Mouse (Mus musculus): ENCODE measurements around the gene Med13l. TPM values are rescaled to one million over a fixed set of nuclear protein-coding genes. Genes with fewer than 3 reads are reported as not detected.

Med13l gene
- total and polyA plus RNA-seq, 2 experiments from 2014 or later = 10.5 to 29.5 TPM

DNA sequence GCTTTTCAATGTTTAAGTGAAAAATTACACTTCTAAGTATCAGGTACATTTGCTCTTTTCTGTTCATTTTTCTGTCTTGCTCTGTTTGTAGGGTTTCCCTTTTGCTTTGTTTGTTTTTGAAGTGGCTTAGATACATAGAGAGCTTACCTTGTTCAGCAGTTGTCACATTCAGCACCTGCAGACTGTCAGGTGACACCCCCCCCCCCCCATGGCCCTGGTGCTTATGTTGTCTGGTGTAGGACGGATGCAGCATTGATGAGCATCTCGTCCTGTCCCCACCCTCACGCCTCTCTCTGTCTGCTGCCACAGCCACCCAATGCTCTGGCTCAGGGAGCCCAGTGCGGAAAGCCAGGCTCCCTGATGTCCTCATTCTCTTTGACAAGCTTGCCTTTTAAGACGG, 101.3 kb downstream of the Med13l start:
- Histone ChIP-seq H3K27me3 (ENCODE audit: insufficient read depth, low read length) (no peaks in the 10 kb centered on the region), H3K27ac (ENCODE audit: low read depth, low read length) (no peak overlapping the region), H3K4me2 (ENCODE audit: low read depth, low read length, poor library complexity, severe bottlenecking) (no peak overlapping the region), H3K4me1 (ENCODE audit: insufficient read depth, low read length) (peaks cover 8% of the 10 kb centered on the region), H3K36me3 (ENCODE audit: insufficient read depth, low read length) (no peaks in the 10 kb centered on the region), H3K9me3 (ENCODE audit: low read length) (no peaks in the 10 kb centered on the region), H3K4me3 (ENCODE audit: low read depth, low read length) (no peak overlapping the region), H3K9ac (replicated peaks; ENCODE audit: low read length, poor library complexity, severe bottlenecking) (no peak overlapping the region)
- no peak for TF ChIP-seq CTCF (IDR thresholded peaks at IDR 0.05)
- DNase-seq (ENCODE audit: low spot score) = no peak
- no peak for ATAC-seq (ENCODE audit: low FRiP score)
- 68% methylated on average over 5 of the region's 5 CpGs for WGBS

- Histone ChIP-seq H3K27me3 (ENCODE audit: insufficient read depth, low read length) (no peaks in the 10 kb centered on the region), H3K9me3 (ENCODE audit: low read length) (no peaks in the 10 kb centered on the region), H3K4me1 (ENCODE audit: insufficient read depth, low read length) (peaks cover 20% of the 10 kb centered on the region), H3K4me2 (ENCODE audit: low read depth, low read length, poor library complexity, severe bottlenecking) (no peak overlapping the region), H3K4me3 (ENCODE audit: low read depth, low read length) (no peak overlapping the region), H3K9ac (replicated peaks; ENCODE audit: low read length, poor library complexity, severe bottlenecking) (no peak overlapping the region), H3K36me3 (ENCODE audit: insufficient read depth, low read length) (no peaks in the 10 kb centered on the region), H3K27ac (ENCODE audit: low read depth, low read length) (no peak overlapping the region)
- WGBS = 87% methylated on average over 6 of the region's 6 CpGs
- TF ChIP-seq CTCF (IDR thresholded peaks at IDR 0.05) = no peak
- no peak for DNase-seq (ENCODE audit: low spot score)
- no peak for ATAC-seq (ENCODE audit: low FRiP score)
Observed at GRCm38 (mm10) chr5:118663999-118664398, 103.5 kb downstream of the Med13l start.

DNA sequence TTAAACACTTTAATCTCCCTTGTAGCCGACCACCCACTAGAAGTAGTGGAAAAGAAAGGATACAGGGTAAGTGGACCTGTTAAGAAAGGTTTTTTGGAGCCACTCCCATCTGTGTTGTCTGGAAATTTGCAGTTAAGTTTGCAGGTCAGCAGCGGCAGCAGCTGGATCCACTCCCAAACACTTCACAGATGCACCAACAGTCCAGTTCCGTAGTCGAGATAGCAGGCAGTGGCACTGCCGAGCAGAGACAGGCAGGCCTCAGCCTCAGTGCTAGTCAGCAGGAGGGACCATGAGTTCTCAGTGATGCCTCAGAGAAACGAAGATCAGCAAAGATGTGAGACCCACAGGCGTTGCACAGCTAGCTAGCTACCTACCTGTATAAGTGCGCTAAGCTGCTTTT, 104.5 kb downstream of the Med13l start:
- no peak for TF ChIP-seq CTCF (IDR thresholded peaks at IDR 0.05)
- Histone ChIP-seq H3K4me3 (ENCODE audit: low read depth, low read length) (no peak overlapping the region), H3K36me3 (ENCODE audit: insufficient read depth, low read length) (no peaks in the 10 kb centered on the region), H3K9ac (replicated peaks; ENCODE audit: low read length, poor library complexity, severe bottlenecking) (no peak overlapping the region), H3K4me2 (ENCODE audit: low read depth, low read length, poor library complexity, severe bottlenecking) (no peak overlapping the region), H3K27ac (ENCODE audit: low read depth, low read length) (no peak overlapping the region), H3K9me3 (ENCODE audit: low read length) (no peaks in the 10 kb centered on the region), H3K27me3 (ENCODE audit: insufficient read depth, low read length) (no peaks in the 10 kb centered on the region), H3K4me1 (ENCODE audit: insufficient read depth, low read length) (peaks cover 20% of the 10 kb centered on the region)
- WGBS = 89% methylated on average over 8 of the region's 8 CpGs
- DNase-seq (ENCODE audit: low spot score) (no peak), ATAC-seq (ENCODE audit: low FRiP score) (no peak)

DNA sequence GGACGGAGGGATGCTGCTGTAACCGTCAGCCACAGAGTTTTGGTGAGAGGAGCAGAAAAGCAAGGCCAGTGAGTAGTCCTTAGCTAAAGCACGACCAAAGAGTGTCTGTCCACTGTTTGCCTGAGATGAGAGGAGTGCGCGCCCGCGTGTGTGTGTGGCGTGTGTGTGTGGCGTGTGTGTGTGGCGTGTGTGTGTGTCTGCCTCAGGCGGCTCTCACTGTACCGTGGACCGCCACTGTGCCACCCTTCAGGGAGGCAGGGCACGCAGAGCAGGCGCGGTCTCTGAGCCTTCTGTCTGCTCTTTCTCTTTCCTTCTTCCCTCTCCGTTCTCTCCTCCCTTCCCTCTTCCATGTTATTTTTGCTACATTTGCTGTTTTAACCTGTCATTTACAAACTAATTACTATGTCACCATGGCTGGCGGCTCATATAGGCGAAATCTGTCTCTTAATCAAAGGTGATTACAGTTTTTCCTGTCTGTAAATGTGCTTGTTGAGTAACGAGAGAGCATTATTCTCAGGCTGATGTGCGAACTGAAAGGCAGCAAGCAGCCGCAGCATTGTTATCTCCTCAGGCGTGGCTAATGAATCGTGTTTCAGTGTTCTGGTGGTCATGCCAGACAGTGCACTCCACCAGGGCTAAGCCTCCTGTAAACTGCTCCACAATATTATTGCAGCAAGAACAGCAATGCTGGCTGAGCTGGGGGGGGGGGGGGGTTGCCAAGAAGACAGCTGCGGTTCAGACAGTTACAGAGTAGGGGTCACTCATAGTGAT, 106.1 kb downstream of the Med13l start:
- Histone ChIP-seq H3K27ac (ENCODE audit: low read depth, low read length) (peak overlapping the region; percentile 43; the same call in 1 of the 2 replicates), H3K4me3 (ENCODE audit: low read depth, low read length) (peak overlapping the region; percentile 0; the same call in 1 of the 2 replicates), H3K27me3 (ENCODE audit: insufficient read depth, low read length) (no peaks in the 10 kb centered on the region), H3K36me3 (ENCODE audit: insufficient read depth, low read length) (no peaks in the 10 kb centered on the region), H3K4me1 (ENCODE audit: insufficient read depth, low read length) (peaks cover 25% of the 10 kb centered on the region), H3K4me2 (ENCODE audit: low read depth, low read length, poor library complexity, severe bottlenecking) (peak overlapping the region; percentile 42), H3K9me3 (ENCODE audit: low read length) (no peaks in the 10 kb centered on the region), H3K9ac (replicated peaks; ENCODE audit: low read length, poor library complexity, severe bottlenecking) (no peak overlapping the region; the same call in 1 of the 2 replicates)
- peak; percentile 10; the same call in 1 of the 2 replicates for TF ChIP-seq CTCF (IDR thresholded peaks at IDR 0.05)
- peak; percentile 72 for DNase-seq (ENCODE audit: low spot score)
- ATAC-seq (ENCODE audit: low FRiP score) = no peak; the same call in 1 of the 2 replicates
- 20% methylated on average over 25 of the region's 25 CpGs for WGBS

- Histone ChIP-seq H3K4me1 (ENCODE audit: insufficient read depth, low read length) (peaks cover 25% of the 10 kb centered on the region), H3K9ac (replicated peaks; ENCODE audit: low read length, poor library complexity, severe bottlenecking) (no peak overlapping the region), H3K9me3 (ENCODE audit: low read length) (no peaks in the 10 kb centered on the region), H3K36me3 (ENCODE audit: insufficient read depth, low read length) (no peaks in the 10 kb centered on the region), H3K4me2 (ENCODE audit: low read depth, low read length, poor library complexity, severe bottlenecking) (no peak overlapping the region), H3K27ac (ENCODE audit: low read depth, low read length) (no peak overlapping the region), H3K27me3 (ENCODE audit: insufficient read depth, low read length) (no peaks in the 10 kb centered on the region), H3K4me3 (ENCODE audit: low read depth, low read length) (no peak overlapping the region)
- DNase-seq (ENCODE audit: low spot score) (no peak), ATAC-seq (ENCODE audit: low FRiP score) (no peak)
- 22% methylated on average over 7 of the region's 7 CpGs for WGBS
- TF ChIP-seq CTCF (IDR thresholded peaks at IDR 0.05) = no peak
Observed at GRCm38 (mm10) chr5:118667863-118668262, 107.4 kb downstream of the Med13l start.

- Histone ChIP-seq H3K9me3 (ENCODE audit: low read length) (no peaks in the 10 kb centered on the region), H3K36me3 (ENCODE audit: insufficient read depth, low read length) (no peaks in the 10 kb centered on the region), H3K4me2 (ENCODE audit: low read depth, low read length, poor library complexity, severe bottlenecking) (no peak overlapping the region), H3K9ac (replicated peaks; ENCODE audit: low read length, poor library complexity, severe bottlenecking) (no peak overlapping the region), H3K4me1 (ENCODE audit: insufficient read depth, low read length) (peaks cover 25% of the 10 kb centered on the region), H3K27ac (ENCODE audit: low read depth, low read length) (no peak overlapping the region), H3K4me3 (ENCODE audit: low read depth, low read length) (no peak overlapping the region), H3K27me3 (ENCODE audit: insufficient read depth, low read length) (no peaks in the 10 kb centered on the region)
- DNase-seq (ENCODE audit: low spot score) (no peak), ATAC-seq (ENCODE audit: low FRiP score) (no peak)
- TF ChIP-seq CTCF (IDR thresholded peaks at IDR 0.05) = no peak
- 15% methylated on average over 2 of the region's 2 CpGs for WGBS
Observed at GRCm38 (mm10) chr5:118668931-118669330, 108.5 kb downstream of the Med13l start.

Data from midbrain, postnatal 0 days (tissue).